Mouse (Mus musculus) testis, adult 2 months (tissue): ENCODE measurements around the gene Hbq1b.

ENCODE experiments used
- CTCF ChIP-seq: fragments of 200-500 bp; IDR thresholded peaks from 2 replicates; pipeline ENCODE4 v1.5.1; 2012; ENCODE audit warnings: low read depth, mild to moderate bottlenecking, inconsistent platforms, low read length, moderate library complexity; ENCODE audit not compliant: control insufficient read depth, insufficient read depth, insufficient replicate concordance
- POLR2A ChIP-seq: fragments of 200-500 bp; IDR thresholded peaks from 2 replicates; pipeline ENCODE4 v1.6.1; 2012; ENCODE audit warnings: low read depth, mild to moderate bottlenecking, inconsistent platforms, low read length, moderate library complexity; ENCODE audit not compliant: control insufficient read depth

DNA sequence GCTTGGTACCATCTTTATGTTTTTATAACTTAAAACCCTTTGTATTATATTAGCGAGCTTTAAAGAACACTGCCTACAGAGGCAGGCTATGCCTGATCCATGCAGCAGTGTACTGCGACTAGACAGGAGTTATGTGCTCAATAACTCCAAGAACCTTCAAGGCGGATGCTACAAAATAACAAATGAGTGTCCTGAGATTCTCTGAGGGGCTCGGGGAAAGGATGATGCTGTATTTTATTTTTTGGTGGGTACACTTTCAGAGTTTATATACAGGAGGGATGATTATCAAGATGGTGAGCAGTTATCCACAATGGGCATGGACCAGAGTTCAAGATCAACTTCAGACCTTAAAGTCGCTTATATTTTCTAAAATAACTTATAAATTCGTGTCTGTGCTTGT lies 20.0 kb upstream of the Hbq1b start:
- TF ChIP-seq CTCF = no peak
- no peak for TF ChIP-seq POLR2A
